Mouse (Mus musculus) embryonic fibroblast, embryonic 13.5 days (primary cell): ENCODE data around the gene Slc6a1.

Source experiments
- CTCF ChIP-seq: IDR thresholded peaks from 2 replicates; pipeline ENCODE4 v1.5.1; 2011; ENCODE audit warnings: mild to moderate bottlenecking, control low read depth, low read length, moderate library complexity, borderline replicate concordance; ENCODE audit not compliant: insufficient read depth
- POLR2A ChIP-seq: IDR thresholded peaks from 2 replicates; pipeline ENCODE4 v1.6.1; 2011; ENCODE audit warnings: low read depth, mild to moderate bottlenecking, control low read depth, low read length, moderate library complexity

- TF ChIP-seq POLR2A (no peak), CTCF (no peak)
Measured at GRCm38 (mm10) chr6:114336128-114336943, 53.9 kb downstream of the Slc6a1 start.
